Mouse (Mus musculus): Measurements from ENCODE around the gene Cdan1. TPM values are rescaled to one million over a fixed set of nuclear protein-coding genes. Genes with fewer than 3 reads are reported as not detected.

The Cdan1 gene
- 10 to 100 TPM; 23.5 to 24.8 TPM for total RNA-seq (2021)
- long read RNA-seq, partial matches to known transcripts, result 7 of 33 reads
- long read RNA-seq, other reads (novel, unspliced or antisense), result 26 of 33 reads

GRCm38 (mm10) chr2:120849449-120850423 lies at the start of gene Cdan1:
Gene Cdan1 (minus strand): TSS chr2:120850128.
- DNase-seq (ENCODE audit: low spot score in 2 of 2), result peak in 1 of 2 experiments; percentile 31

DNA sequence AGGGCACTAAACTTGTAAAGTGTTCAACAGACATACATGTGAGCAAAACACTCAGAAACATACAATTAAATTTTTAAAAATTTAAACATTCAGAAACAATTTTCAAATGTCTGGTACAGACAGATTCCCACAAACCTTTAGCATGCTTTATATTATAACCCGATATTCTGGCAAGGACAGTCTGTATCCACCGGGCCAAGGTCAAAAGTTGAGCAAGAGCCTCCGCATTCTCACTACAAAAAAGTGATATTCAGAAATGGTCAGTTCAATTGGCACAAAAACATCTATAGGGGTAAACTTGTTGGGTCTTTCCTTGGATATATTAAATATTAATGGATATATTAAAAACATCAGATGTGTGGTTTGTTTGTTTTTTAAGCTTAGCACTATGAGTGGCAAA lies 46.4 kb upstream of the Cdan1 start:
- DNase-seq (ENCODE audit: low spot score in 2 of 2), result no peak

DNA sequence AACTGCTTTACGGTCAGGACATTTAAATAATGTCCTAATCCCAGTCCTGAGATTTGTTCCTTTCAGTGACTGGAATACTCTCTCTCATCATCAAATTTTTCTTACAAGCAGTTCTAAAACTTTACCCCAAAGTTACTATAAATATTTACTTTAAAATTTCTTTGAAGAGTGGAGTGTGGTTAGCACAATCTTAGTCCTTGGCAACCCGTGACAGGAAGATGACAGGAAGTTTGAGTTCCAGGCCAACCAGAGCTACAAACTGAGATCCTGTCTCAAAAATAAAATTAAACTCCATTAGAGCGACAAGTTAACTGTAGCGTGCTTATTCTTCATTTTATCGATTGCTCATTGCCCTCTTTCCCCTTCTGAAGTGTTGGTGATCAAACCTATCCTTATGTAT lies 37.7 kb upstream of the Cdan1 start:
- no peak for DNase-seq (ENCODE audit: low spot score in 2 of 2)

DNA sequence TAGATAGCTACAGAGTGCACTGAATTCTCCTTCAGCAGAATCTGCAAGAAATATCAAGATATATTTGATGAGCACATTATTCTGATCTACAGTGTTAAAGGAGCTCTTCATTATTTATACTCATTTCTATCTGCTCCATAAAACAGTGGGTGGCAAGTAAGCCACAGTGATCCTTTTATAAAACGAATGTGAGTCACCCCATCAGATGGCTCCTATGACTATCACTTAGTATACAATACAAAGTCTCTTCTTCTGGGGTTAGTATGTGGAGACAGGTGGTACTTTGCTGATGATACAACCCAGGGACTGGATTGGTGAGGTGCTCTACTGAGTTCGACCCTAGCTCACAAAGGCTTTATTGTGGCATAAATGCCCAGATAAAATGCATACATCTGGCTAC lies 23.3 kb upstream of the Cdan1 start:
- peak in 1 of 2 experiments; percentile 50 for DNase-seq (ENCODE audit: low spot score in 2 of 2)

DNA sequence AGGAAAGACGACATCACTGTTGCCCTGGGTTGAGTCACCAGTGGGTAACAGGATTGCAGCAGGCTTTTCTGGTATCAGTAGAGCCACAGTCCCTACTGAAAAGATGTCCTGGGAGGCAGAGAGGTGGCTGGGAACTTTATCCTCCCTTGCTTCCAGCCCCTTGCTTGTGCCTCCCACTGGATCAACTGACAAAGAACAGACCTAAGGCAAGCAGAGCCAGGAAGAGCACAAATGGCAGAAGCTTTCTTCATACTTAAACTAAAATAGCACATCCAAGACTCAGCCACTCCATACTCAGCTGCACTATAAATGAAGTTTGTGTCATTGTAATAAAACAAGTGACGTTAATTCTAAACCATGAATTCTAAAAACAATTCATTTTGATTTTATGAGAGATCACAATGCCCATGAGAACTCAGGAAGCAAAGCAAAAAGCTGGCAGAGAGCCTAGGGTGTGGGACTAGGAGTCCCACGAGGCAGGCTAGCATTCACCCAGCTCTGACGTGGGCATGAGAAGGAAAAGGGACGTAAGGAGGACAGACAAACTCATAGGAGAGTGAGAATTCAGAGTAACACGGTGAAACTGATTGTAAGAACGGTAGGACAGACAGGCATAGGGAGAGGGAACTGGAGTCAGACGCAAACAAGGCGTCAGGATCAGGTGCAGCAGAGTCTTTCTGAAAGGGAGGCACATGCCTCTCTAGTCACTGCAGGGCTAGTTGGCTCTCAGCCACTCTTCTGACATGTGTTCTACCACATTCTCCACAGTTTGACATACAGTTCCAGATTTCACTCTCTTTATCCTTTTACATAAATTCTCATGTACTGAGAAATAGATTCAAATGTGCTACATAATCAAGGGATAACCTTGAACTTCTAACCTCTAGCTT lies 21.8 kb upstream of the Cdan1 start:
- peak in 1 of 2 experiments; percentile 56 for DNase-seq (ENCODE audit: low spot score in 2 of 2)

GRCm38 (mm10) chr2:120867336-120867735 lies 17.4 kb upstream of the Cdan1 start:
- DNase-seq (ENCODE audit: low spot score in 2 of 2), result peak; percentile 62 to 73

GRCm38 (mm10) chr2:120866561-120866960 lies 16.6 kb upstream of the Cdan1 start:
- peak in 1 of 2 experiments; percentile 30 for DNase-seq (ENCODE audit: low spot score in 2 of 2)

- no peak for DNase-seq (ENCODE audit: low spot score in 2 of 2)
These were observed 13.5 kb upstream of the Cdan1 start for GRCm38 (mm10) chr2:120863389-120863788.

DNA sequence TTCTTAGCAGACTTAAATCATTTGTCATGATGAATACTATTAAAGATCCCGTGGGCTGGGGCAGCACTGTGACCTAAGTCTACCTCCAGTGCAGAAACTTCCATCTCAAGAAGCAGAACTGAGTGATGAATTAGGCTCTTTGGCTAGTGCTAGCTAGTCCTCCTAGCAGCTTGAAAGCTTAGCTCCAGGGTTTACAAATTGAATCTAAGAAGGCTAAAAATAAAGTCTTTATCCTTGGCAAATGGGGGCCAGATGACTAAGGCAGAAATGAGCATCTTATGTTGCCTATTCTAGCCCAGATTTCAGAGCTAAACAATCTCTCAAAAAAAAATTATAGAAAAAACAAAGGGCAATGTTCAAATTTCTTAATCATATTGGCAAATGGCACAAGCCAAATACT lies 10.8 kb upstream of the Cdan1 start:
- no peak for DNase-seq (ENCODE audit: low spot score in 2 of 2)

- DNase-seq (ENCODE audit: low spot score in 2 of 2), result no peak
These were observed 8.2 kb upstream of the Cdan1 start for GRCm38 (mm10) chr2:120858131-120858530.

GRCm38 (mm10) chr2:120853151-120853550 lies 3.2 kb upstream of the Cdan1 start:
- DNase-seq (ENCODE audit: low spot score in 2 of 2), result no peak

- DNase-seq (ENCODE audit: low spot score in 2 of 2), result no peak
These were observed 2.7 kb upstream of the Cdan1 start for GRCm38 (mm10) chr2:120852626-120853025.

- DNase-seq (ENCODE audit: low spot score in 2 of 2), result peak; percentile 98 to 99
These were observed 625 bp upstream of the Cdan1 start, which contains the start of gene Ttbk2 for GRCm38 (mm10) chr2:120850424-120851082. Gene Ttbk2 (minus strand): TSS chr2:120850604.

- DNase-seq (ENCODE audit: low spot score in 2 of 2), result no peak
These were observed 4.6 kb downstream of the Cdan1 start for GRCm38 (mm10) chr2:120845280-120845679.

- DNase-seq (ENCODE audit: low spot score in 2 of 2), result no peak
These were observed 5.9 kb downstream of the Cdan1 start for GRCm38 (mm10) chr2:120843990-120844389.

GRCm38 (mm10) chr2:120841211-120841610 lies 8.7 kb downstream of the Cdan1 start:
- DNase-seq (ENCODE audit: low spot score in 2 of 2), result no peak

DNA sequence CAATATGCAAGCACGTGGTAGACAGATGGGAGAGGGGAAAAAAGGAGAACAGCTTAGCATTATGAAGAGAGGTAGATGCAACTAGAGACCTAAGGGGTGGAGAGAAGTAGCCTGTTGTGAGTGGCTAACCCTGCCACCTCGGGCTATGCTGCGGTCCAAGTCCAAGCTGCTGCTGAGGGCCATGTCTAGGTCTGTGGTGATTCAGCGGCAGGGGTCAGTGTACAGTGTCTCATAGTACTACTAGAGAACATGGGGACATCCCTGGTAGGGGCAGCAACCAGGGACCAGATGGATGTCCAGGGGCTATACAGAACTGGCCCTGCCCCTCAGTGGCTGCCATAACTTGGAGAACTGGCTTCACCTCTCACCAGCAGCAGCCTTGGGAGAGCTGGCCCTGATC lies 14.8 kb downstream of the Cdan1 start:
- DNase-seq (ENCODE audit: low spot score in 2 of 2), result no peak

GRCm38 (mm10) chr2:120826936-120827638 lies 22.8 kb downstream of the Cdan1 start:
- DNase-seq (ENCODE audit: low spot score in 2 of 2), result no peak

- DNase-seq (ENCODE audit: low spot score in 2 of 2), result peak in 1 of 2 experiments; percentile 39
These were observed 79.5 kb downstream of the Cdan1 start for GRCm38 (mm10) chr2:120770265-120770935.

DNA sequence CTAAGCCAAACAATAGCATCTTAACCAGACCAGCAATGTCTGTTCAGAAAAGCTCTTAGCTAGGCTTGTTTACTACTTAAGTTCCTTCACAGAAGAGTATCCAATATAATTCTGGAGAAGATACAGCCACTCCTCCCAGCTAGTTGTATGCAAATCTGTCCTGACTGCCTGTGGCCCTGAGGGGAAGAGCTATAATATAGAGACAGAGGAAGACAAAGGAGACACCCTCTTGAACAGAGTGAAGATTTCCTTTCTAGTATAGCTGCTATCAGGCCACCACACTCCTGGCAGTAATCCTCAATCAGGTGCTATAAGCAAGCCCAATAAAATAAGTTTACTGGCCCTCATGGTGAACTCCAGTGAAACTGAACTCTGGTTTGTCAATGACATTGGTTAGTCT lies 88.0 kb downstream of the Cdan1 start:
- DNase-seq (ENCODE audit: low spot score in 2 of 2), result no peak
